Mouse (Mus musculus) adrenal gland, adult 2 months (tissue): ENCODE data around the gene Btbd9. TPM values are rescaled to one million over a fixed set of nuclear protein-coding genes. Genes with fewer than 3 reads are reported as not detected.

Experiments used
- DNase-seq: peaks from one replicate; pipeline ENCODE4 v3.0.0; 2021
- polyA plus RNA-seq: library from polyadenylated mRNA; depleted of rRNA; stranded (reverse); fragments of >200 nt; gene quantifications from 2 replicates; pipeline ENCODE4 v1.2.3, GENCODE M21; 2012
- total RNA-seq, 2 experiments: library from RNA; stranded (reverse); gene quantifications; 2 replicates each; pipeline ENCODE4 v1.2.3; 2021

Gene Btbd9
- total and polyA plus RNA-seq, 3 experiments = 16.5 to 48.5 (median 32.7) TPM

- DNase-seq = peak; percentile 67
These were observed 376.0 kb downstream of the Btbd9 start for GRCm38 (mm10) chr17:30200283-30200682.

- DNase-seq = no peak
These were observed 376.7 kb downstream of the Btbd9 start for GRCm38 (mm10) chr17:30199374-30200247.

- peak; percentile 45 for DNase-seq
These were observed 377.9 kb downstream of the Btbd9 start for GRCm38 (mm10) chr17:30198422-30198821.

- peak; percentile 17 for DNase-seq
These were observed 378.8 kb downstream of the Btbd9 start for GRCm38 (mm10) chr17:30197280-30198030.

GRCm38 (mm10) chr17:30196401-30197279, 379.6 kb downstream of the Btbd9 start:
- DNase-seq = peak; percentile 47

GRCm38 (mm10) chr17:30195591-30196183, 380.6 kb downstream of the Btbd9 start:
- peak; percentile 27 for DNase-seq

GRCm38 (mm10) chr17:30194629-30195445, 381.5 kb downstream of the Btbd9 start:
- DNase-seq = peak; percentile 45

- DNase-seq = peak; percentile 12
These were observed 382.2 kb downstream of the Btbd9 start for GRCm38 (mm10) chr17:30194091-30194490.

GRCm38 (mm10) chr17:30193615-30194014, 382.7 kb downstream of the Btbd9 start:
- DNase-seq = no peak

- DNase-seq = no peak
These were observed 383.8 kb downstream of the Btbd9 start for GRCm38 (mm10) chr17:30192416-30193005.

GRCm38 (mm10) chr17:30191097-30191640, 385.1 kb downstream of the Btbd9 start:
- DNase-seq = peak; percentile 29

GRCm38 (mm10) chr17:30188031-30188981, 388.0 kb downstream of the Btbd9 start:
- no peak for DNase-seq

GRCm38 (mm10) chr17:30187581-30187980, 388.7 kb downstream of the Btbd9 start:
- DNase-seq = no peak

- DNase-seq = no peak
These were observed 389.1 kb downstream of the Btbd9 start for GRCm38 (mm10) chr17:30187154-30187553.

GRCm38 (mm10) chr17:30183561-30183960, 392.7 kb downstream of the Btbd9 start:
- DNase-seq = no peak

GRCm38 (mm10) chr17:30182063-30182462, 394.2 kb downstream of the Btbd9 start:
- no peak for DNase-seq

- no peak for DNase-seq
These were observed 394.7 kb downstream of the Btbd9 start for GRCm38 (mm10) chr17:30181554-30181953.

GRCm38 (mm10) chr17:30180197-30180596, 396.1 kb downstream of the Btbd9 start:
- DNase-seq = no peak

- no peak for DNase-seq
These were observed 397.9 kb downstream of the Btbd9 start for GRCm38 (mm10) chr17:30178402-30178801.
